Mouse (Mus musculus) spleen, postnatal 36 days (tissue): Measurements from ENCODE around the gene Mpped2.

Experiments used
- DNase-seq, 2 experiments: peaks; one replicate each; pipeline ENCODE4 v3.0.0; 2022; ENCODE audit warnings: low spot score in 2 of 2, mixed read lengths in 1 of 2

Mpped2 gene

DNA sequence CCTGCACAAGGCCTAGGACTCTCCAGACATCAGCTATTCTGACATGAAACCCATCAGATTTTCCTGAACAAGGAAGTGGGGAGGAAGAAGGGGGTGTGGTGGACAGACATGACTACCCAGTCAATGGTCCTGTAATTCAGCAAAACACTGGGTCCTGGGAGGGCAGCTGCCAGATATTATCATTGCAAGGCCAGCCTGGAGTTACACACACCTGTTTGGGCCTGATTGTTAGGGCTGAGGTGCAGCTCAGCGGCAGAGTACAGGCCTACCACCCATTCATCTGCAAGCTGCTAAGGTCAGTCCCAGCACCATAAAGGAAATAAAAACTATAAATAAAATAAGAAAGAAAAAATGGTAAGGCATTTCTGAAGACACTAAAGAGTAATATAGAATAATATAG lies 52.3 kb downstream of the Mpped2 start:
- DNase-seq, result no peak

DNA sequence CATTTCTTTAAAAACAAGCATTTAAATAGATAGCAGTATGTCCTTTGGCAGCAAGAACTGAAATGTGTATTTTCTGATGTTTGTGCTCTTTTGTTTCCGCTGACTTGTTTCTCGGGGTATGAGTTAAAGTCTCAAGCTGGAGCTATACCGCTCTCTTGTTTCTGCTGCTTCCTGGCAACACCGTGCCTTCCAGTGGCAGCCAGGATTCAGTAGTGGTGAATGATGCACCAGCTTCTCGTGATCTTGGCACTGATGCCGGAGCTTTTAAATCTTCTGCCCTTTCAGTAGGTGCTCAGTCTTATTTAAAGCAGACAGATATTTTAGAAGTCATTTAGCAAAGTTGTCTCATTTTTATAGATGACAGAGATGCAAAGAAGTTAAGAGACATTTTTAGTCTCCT lies 53.1 kb downstream of the Mpped2 start:
- DNase-seq, result no peak

DNA sequence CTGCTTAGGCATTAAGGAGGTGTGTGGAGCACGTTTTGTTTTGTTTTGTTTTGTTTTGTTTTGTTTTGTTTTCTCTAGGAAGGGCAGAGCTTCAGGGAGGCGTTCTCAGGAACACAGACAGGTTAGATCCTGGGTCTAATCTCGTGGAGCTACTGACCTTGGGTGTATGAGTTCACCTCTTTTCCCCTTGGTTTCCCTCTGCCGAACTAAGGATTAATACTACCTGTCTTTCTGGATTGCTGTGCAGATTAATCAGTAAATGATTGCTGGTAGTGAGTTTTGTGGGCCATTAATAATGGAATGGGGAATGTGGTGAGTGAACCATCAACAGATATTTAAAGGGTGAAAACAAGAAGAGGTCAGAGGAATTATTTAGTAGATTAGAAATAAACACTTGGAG lies 53.8 kb downstream of the Mpped2 start:
- DNase-seq, result no peak

DNA sequence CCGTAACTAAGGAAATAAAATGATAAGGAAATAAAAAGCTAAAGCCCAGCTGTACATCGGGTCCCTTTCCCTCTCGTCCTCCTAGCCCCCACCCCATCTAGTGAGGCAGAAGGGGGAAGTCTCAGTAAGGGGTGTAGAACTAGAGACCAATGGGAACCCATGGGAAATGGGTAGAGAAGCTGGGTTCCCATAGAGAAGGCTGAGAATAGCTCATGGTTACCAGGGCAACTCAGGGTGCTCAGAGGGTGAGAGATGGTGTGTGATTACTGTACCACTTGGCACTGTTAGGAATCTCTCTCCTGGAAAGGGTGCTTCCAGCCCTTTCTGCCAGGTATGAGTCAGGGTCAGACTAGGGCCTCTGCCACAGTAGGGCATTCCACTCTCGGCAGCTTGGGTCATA lies 54.3 kb downstream of the Mpped2 start:
- DNase-seq, result no peak

DNA sequence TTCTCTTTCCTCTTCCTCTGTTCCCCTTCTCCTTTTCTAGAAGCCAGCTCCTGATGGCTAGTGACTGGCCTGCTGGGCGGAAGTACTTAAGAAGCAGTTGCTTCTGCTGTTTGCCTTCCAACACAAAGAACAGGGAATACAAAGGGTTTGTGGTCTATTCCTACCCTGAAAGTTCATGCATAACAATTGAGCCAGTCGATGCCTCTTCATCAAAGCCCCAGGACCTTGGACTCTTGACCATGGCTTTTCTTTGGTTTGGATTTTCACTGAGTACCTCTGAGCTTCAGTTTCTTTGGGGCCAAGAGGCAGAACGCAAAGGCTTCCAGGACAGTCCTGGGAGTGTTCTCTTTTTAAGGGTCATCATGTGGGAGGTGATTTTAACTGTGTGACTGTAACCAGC lies 57.8 kb downstream of the Mpped2 start:
- no peak for DNase-seq

DNA sequence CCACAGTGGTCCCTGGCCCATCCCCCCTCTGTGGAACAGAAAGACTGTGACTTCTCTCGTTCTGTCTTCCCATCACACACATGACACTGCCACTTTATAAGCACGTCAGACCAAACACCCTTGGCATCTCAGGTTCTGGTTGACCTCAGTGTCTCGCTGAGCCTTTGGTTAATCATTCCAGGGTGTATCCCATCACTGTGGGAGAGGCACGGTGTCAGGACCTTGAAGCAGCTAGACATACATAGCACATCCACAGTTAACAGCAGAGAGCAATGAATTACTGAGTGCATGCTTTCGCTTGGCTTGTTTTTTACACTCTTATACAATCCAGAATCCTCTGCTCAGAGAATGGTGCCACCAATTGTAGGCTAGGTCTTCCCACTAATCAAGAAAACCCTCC lies 60.6 kb downstream of the Mpped2 start:
- no peak for DNase-seq

DNA sequence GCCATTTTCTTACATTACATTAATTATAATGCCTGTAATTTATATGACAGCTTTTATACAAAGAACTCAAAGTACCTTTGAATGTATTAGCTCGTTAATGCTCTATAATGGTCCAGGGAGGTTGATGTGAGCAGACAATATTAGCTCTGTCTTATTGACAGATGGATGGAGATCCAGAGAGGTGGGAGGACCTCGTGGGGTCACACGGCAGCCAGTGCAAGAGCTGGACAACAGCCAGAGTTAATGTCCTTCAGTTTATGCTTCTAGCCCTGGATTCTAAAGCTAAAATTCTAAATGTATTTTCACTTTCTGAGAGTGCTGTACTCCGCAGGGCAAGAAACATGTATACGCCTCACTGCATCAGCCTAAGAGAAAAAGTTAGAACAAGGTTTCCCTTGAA lies 61.6 kb downstream of the Mpped2 start:
- no peak for DNase-seq

DNA sequence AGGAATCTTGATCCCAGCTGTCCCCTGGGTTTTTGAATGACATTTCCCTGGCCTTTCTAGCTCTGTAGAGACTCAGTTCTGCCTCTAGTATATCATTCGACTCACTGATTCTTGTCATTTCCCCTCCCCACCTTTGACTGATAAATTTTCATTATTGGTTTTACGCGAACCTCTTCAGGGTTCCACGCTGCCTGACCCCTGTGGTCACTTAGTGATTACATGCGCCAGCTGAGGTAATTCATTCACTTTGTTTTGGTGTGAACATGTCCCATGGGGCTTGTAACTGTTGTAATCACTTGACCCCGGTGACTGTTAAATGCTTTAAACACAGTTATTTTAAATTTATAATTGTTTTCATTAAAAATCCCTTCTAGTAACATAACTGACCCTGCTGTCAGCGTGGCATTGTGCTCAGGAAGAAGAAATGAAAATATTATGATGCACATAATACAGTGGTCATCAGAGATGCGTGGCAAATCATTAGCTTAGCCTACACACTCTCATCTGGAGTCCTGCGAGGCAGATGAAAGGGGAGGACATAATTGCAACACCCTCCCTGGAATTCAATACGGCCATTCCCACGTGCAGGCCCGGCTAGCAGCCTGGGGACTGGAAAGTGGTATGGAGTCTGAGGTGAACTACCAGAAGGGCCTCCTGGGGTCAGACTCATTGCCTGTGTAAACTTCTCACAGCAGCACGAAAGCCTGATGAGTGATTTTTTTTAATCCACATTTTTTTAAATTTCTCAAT lies 63.5 kb downstream of the Mpped2 start:
- DNase-seq, result no peak

DNA sequence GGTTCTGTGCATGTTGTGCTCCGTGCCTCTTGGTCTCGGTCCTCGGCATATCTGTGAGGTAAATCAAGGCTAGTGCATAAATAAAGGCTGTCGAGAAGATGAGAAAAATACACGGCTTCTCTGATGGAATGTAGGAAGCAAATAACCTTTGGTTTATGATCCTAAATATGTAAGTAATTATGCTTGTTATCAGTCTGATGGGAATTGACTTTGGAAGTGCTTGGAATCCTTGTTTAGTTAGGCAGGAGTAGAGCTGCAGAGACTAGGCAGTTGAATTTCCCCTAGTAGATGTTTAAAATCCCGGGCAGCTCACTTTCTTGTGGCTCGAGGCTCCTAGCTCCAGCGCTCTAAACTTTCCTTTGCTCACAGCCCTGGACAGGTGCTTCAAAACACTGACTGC lies 69.9 kb downstream of the Mpped2 start:
- DNase-seq, result no peak

DNA sequence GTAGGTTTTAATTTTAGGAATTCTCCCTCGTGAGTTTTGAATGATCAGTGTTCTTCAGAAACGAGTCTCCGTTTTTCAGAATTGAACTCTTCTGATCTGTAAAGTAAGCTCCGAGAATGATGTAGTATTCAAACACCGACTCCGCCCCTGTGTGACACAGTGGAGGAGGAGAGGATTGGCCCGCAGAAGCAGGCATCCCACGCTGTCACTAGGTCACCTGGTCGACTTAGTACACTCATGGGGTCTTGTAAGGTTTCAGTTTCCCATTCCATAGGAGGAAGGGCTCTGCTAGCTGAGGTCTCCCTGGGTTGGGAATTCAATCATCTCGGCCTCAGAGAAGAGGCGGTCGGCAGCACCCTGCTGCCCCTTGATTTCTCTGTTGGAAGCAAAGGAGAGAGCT lies 76.2 kb downstream of the Mpped2 start:
- no peak for DNase-seq

DNA sequence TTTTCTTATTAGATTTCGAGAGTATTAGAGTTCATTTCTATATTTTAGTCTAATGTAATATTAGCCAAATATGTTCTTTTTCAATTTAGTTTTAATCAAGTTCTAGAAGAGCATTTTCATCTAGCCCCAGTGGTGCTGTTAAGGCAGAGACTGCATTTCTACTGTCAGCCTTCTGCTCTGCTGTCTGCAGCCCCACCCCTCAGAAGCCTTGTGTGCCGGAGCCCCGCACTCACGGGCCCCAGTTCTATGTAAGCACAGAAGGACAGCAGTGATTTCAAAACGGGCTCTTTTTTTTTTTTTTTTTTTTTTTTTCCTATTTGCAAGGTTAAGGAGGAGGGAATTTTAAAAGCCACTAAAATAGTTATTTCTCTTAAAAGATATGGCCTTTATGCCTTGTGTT lies 79.6 kb downstream of the Mpped2 start:
- DNase-seq, result no peak

DNA sequence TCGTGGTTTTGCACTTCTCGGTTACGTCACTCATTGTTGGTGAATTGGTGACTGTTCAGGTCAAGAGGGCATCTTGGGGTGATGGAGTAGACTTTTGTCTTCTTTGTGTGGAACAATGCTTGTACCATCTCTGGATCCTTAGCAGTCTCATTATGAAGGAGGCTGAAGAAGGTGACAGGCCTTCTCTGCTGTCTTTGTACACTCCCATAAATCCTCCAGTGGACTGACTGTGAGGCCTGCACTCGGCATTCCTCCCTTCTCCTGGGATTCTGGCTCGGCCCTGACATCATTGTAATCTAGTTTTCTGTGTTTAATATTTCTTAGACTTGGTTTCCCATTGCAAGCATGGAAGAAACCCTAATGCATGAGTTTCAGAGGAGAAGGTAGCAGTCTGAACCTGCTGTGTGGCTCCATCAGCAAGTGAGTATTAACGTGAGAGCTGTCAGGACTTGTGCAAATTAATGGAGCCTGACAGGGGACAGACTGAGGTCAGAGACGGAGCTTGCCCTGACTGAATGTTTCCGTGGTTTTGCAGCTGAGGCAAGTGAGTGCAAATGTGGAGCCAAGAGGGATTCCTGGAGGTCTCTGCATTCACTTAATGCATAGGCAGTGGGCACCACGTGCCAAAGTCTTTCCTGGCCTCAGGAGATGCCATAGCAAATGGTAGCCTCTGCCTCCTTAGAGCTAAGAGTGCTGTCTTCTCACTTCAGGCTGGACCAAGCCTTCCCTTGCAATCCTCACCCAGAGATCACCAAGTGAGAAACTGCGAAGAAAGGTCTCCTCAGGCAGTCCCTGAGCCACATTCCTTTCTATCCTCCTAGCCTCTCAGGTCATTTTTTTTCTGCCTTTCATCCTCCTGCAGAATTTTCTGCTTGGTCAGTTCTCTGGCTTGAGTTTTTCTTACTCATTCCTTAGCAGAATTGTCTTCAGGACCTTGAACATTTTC lies 81.5 kb downstream of the Mpped2 start:
- no peak for DNase-seq

DNA sequence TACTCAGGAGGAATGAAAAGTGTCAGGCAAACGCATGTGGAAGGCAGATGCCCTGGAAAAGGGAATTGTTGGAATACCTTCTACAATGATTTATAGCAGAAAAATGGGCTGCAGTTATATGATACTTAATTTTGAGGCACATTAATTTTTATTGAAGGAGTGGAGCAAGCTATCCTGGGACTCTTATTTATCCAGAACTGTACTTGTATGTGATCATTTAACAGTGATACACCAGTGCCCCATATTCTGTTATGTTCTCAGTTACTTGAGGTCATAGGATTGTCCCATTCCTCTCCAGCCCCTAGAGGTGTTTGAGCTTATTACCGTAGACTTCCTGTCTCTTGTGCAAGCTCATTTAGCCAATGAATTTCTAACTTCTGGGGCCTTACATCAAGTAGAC lies 82.9 kb downstream of the Mpped2 start:
- no peak for DNase-seq

DNA sequence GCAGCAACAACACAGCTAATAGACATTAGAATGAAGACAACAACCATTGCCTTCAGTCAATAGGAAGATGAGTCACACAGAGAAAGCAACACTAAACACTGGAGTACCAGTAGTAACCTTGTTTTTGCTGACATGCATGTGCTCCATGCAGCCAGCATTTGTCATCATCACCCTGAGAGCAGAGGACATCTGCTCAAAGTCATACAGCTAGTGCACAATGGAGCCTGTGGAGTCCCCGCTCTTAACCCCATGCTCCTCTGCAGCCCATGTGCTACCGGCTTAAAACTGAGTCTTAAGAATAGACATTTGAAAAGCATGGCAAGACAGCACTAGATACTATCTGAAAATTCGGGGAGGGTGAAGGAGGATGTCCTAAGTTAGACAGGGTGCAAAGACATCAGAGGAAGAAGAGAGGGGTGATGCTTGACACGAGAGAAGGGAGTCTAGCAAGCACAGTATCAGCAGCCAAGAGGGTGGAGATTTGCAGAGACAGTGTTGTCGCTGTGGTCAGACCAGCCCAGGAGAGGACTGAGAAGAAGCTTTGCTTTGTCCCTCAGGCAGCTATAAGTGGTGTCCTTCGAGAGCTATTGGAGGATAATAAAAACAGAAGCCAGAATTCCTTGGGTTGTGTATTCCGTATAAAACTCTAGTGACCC lies 85.9 kb downstream of the Mpped2 start:
- DNase-seq, result no peak

DNA sequence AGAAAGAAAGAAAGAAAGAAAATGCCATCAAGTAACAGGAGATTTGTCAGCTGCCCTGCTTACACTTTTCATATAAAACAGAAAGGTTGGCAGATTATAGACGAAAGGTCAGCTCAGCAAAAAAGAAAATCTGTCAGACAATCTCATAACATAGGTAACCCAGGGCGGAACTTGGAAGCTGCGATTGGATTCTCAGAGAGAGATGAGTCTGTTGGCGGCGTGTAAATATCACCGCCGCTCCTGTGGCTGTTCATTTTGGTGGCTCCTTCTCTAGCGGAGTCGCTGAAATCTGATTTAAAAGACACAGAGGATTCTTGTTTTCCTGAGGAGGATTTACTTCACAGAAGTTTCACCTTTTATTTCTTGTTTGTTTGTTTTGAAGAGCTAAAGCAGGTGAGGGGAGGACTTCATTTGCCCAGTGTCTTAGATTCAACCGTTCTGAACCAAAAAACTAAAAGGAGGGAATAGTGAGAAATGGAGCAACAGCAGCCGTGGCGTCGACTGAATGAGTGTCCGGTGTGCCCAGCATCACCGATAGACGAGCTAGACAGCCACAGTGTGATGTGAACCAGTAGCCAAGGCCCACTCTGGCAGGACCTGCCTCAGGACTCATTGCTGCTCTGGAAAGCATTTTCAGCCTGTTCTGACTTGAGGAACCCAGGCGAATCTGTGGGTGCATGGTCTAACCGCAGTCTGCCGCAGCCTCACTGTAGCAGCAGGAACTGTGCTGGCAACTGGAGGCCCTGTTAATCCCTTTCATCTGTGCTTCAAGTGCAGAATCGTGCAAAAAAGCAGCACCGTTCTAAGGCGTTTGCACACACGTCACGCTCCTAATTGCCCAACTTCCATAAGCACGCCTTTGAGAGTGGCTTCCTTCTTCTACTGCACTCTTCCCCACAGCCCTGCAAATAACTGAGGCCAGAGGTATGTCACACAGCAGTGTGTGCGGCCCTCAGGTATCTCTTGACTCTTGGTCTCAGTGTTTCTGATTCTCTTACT lies 88.4 kb downstream of the Mpped2 start:
- DNase-seq, result no peak

DNA sequence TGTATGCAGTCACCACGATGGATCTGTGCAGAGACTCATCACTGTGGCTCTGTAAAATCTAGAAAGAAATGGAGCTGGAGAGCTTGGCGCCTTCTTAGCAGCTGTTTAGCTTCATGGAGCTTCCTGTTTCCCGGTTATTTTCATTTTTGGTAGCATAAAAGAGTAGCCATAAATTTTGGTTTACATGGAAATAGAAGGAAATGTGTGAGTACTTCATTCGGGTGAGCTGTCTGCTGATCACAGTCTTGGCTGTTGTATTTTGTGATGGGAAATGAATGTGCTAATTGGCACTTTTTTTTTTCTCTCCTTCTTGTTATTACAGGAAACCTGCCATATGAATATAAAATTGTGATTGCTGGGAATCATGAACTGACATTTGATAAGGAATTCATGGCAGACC lies 90.2 kb downstream of the Mpped2 start:
- no peak for DNase-seq

DNA sequence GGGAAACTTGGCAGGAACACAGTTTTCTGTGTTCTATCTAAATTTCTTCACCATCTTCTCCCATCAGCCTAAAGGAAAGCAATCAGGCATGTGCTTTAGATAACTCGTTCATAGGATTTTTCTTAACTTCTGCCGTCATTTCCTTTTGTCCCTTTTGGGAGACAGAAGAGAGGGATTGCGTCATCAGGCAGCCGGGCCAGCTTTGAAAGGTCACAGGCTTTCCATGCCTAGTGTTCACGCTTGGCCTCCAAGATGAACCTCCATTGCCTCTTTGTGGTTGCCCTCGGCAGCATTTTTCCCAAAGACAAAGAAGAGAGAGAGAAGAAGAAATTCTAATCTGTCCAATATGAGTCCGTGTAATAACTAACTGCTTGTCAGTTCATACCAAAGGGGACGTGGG lies 95.0 kb downstream of the Mpped2 start:
- no peak for DNase-seq

DNA sequence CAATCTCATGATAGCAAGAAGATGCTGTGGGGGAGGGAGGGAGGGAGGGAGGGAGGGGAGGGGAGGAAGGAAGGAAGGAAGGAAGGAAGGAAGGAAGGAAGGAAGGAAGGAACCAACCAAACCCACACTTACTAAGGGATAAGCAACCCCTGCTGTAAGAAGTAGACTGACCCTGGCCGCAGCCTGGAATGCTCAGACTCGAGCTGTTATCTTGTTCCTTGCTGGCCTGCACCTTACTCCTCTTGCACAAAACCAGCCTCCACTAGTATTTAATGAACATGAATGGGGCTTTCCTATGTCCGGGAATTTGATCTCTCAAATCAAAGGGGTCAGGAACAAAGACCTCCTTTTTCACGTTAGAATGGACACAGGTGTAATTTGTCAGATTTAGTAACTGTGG lies 95.5 kb downstream of the Mpped2 start:
- no peak for DNase-seq

DNA sequence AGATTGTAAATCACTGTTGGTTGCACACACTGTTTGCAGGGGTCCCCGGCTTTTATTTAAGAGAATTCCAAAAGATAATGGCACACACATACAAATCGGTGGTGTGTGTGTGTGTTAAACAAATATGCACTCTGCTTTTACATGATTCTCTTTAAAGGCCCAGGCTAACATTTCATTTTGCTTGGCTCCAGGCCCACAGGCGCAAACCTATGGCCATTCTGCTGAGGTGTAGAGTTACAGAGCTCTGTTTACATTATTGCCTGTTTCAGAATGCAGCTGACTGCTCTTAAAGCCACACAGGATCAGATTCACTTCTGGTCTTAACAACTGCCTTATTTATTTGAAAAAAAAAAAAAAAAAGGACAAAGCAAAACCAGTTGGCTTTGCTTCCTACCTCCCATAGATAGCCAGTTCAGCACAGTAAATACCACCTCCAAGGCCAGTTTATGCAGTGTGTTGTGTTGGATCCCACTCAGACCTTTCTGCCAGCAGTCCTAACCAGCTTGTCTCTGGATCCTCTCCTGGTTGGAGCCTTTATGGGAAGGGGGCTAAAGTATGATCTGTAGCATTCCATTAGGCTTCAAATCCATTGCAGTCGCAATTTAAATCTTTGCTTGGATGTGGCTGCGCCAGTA lies 96.7 kb downstream of the Mpped2 start:
- no peak for DNase-seq

DNA sequence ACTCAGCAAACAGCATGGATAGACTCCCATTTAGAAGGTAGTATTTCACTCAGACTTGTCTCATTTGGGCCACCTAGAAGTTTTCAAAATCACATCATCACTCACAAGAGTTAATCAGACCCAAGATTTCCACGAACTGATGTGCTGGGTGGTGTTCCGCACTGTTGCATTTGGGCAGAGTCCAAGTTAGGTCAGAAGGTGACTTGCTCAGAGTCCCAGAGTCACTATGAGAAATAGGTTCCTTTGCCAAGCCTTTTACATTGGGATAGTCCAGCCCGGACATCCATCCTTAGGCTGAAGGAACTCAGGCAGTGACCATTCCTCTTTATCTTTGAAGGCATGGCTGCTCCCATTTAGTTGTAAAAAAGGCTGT lies 97.2 kb downstream of the Mpped2 start:
- no peak for DNase-seq

DNA sequence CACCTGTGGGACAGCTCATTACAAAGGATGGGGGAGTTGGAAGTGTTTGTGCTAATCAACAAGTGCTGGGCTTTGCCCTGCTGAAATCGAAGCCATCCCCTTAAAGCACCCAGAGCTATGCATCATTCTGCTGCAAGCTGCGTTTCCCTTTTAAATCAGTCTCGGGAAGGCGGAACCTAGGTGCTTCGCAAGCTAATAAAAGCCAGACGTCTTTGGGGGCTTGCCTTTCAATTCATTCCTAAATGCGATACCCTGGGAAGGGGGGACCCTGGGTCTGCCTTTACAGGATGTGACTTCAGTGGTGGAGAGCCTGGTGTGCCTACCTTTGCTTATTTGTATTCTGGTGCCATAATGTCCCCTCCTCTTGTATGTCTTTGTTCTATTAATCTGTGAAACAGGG lies 103.2 kb downstream of the Mpped2 start:
- no peak for DNase-seq
